Mouse (Mus musculus) ES-Bruce4 (cell line): Measurements from ENCODE around the gene Pet100. TPM values are rescaled to one million over a fixed set of nuclear protein-coding genes. Genes with fewer than 3 reads are reported as not detected.

Source experiments
- H3K27ac ChIP-seq: 2 replicates; pipeline ENCODE4 v1.5.1; 2012; ENCODE audit warnings: low read length, inconsistent platforms; ENCODE audit not compliant: insufficient read depth
- H3K27me3 ChIP-seq: 2 replicates; pipeline ENCODE4 v1.6.1; 2012; ENCODE audit warnings: mild to moderate bottlenecking, low read length, inconsistent platforms; ENCODE audit not compliant: control insufficient read depth, poor library complexity, insufficient read depth, severe bottlenecking
- H3K36me3 ChIP-seq: 2 replicates; pipeline ENCODE4 v1.6.1; 2012; ENCODE audit warnings: inconsistent platforms, mild to moderate bottlenecking, low read length, moderate library complexity; ENCODE audit not compliant: control insufficient read depth, poor library complexity, insufficient read depth, severe bottlenecking
- H3K4me1 ChIP-seq: one replicate; pipeline ENCODE4 v1.8.1; 2011; ENCODE audit warnings: low read length; ENCODE audit not compliant: control insufficient read depth, insufficient read depth
- H3K4me3 ChIP-seq: 2 replicates; pipeline ENCODE4 v1.5.1; 2011; ENCODE audit warnings: low read depth, mild to moderate bottlenecking, low read length
- H3K9ac ChIP-seq: 2 replicates; pipeline ENCODE4 v1.6.1; 2012; ENCODE audit warnings: low read depth, mild to moderate bottlenecking, inconsistent platforms; ENCODE audit not compliant: poor library complexity, severe bottlenecking
- H3K9me3 ChIP-seq: replicated peaks from 2 replicates; pipeline ENCODE4 v1.6.1; 2012; ENCODE audit warnings: mild to moderate bottlenecking, low read length, inconsistent platforms; ENCODE audit not compliant: control insufficient read depth, poor library complexity, insufficient read depth, severe bottlenecking
- CTCF ChIP-seq: IDR thresholded peaks from one replicate; pipeline ENCODE4 v1.8.1; 2011; ENCODE audit warnings: low read depth, low read length
- EP300 ChIP-seq: IDR thresholded peaks from 2 replicates; pipeline ENCODE4 v1.6.1; 2011; ENCODE audit warnings: low read depth, low read length; ENCODE audit not compliant: insufficient read depth
- POLR2A ChIP-seq: IDR thresholded peaks from one replicate; pipeline ENCODE4 v1.8.1; 2011; ENCODE audit warnings: low read length; ENCODE audit not compliant: insufficient read depth
- polyA plus RNA-seq: library from polyadenylated mRNA; stranded (reverse); fragments of >200 nt; gene quantifications from 2 replicates; pipeline ENCODE4 v1.2.4, GENCODE M21; 2011; ENCODE audit warnings: low read depth; ENCODE audit not compliant: missing spikeins, insufficient read depth, insufficient read length

Gene Pet100
- polyA plus RNA-seq, 1 experiment: 93.4 TPM

DNA sequence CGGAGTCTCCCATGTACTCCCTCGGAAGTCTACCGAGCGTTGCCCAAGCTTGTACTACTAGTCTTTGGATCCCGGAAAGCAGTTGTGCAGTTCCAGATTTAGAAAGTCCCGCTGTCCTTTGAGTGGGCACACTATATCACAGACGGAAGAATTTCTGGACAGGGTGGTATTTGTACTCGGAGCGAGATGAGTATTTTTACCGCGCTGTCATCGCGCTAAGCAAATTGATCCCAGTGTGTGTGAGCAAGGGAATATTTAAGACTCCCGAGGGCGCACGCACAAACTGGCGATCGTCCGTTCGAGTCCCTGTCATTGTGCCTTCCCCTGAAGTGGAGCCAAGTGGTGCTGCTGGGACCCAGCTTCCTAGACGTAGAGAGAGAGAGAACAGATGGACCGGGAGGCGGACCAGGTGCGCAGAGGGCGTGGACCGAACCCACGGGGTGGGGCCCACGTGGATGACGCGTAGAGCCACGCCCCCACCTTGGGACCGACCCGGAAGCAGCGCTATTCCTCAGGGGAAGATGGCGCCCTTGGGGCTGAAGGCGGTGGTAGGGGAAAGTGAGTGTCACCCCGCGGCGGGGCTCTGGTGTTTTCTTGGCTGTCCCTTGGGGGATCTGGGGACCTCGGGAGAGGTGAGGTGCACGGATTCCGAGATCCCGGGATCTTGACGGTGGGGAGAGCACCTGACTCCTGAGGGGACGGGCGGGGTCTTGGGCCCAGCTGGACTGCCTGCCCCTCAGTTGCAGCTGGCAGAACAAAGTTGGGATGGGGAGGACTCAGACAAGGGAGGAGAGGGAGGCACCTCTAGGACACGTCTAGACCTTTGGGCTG lies 9.5 kb downstream of the Pet100 start, which contains the start of gene Stxbp2:
Gene Stxbp2, plus strand, starts transcription at position 309 of the 831 bp plus-strand sequence.
- Histone ChIP-seq H3K9me3 (no peaks in the 10 kb centered on the region), H3K4me3 (peak within 1 kb of the TSS; percentile 82), H3K27me3 (no peaks in the 10 kb centered on the region), H3K4me1 (no peaks in the 10 kb centered on the region), H3K36me3 (peaks cover 7% of the 10 kb centered on the region), H3K9ac (peak within 1 kb of the TSS; percentile 57), H3K27ac (no peak within 1 kb of the TSS)
- peak; percentile 61 for TF ChIP-seq POLR2A
- TF ChIP-seq CTCF: no peak

DNA sequence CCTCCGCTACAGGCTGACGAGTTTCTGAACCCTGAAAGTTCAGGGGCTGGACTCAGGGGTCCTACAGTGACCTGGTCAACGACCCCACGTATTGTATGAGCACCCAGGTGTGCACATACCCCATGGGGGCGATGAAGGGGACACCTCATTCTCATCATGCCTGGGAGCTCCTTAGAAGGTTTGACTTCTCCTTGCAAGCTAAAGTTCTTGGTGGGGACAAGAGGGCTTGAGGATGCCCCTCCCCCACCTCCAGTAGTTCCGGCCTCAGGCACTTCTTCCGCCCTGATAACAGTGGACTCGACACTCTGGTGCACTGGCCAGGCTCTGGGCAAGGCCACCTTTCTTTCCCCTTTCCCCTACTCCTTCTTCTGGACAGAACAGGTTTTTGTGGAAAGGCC lies 10.1 kb downstream of the Pet100 start:
- Histone ChIP-seq H3K27me3 (no peaks in the 10 kb centered on the region), H3K4me1 (no peaks in the 10 kb centered on the region), H3K9me3 (no peaks in the 10 kb centered on the region), H3K27ac (no peak overlapping the region), H3K9ac (peak overlapping the region; percentile 57), H3K36me3 (peaks cover 13% of the 10 kb centered on the region), H3K4me3 (peak overlapping the region; percentile 82)
- TF ChIP-seq POLR2A (no peak), CTCF (no peak), EP300 (no peak)

DNA sequence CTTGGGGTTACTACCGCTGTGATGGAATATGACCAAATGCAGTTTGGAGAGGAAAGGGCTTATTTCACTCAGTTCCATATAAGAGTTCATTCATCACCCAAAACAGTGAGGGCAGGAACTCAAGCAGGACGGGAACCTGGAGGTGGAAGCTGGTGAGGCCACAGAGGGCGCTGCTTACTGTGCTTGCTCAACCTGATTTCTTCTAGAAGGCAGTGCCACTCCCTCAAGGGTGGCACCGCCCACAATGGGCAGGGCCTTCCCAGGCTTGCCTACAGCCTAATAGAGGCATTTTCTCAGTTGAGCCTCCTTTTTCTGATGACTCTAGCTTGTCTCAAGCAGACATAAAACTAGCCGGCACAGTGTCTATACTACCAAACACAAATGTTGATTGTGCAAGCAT lies 24.5 kb downstream of the Pet100 start:
- no peak overlapping the region for H3K9ac ChIP-seq
- no peak overlapping the region for H3K4me3 ChIP-seq
- TF ChIP-seq POLR2A (no peak), CTCF (peak; percentile 66), EP300 (no peak)

DNA sequence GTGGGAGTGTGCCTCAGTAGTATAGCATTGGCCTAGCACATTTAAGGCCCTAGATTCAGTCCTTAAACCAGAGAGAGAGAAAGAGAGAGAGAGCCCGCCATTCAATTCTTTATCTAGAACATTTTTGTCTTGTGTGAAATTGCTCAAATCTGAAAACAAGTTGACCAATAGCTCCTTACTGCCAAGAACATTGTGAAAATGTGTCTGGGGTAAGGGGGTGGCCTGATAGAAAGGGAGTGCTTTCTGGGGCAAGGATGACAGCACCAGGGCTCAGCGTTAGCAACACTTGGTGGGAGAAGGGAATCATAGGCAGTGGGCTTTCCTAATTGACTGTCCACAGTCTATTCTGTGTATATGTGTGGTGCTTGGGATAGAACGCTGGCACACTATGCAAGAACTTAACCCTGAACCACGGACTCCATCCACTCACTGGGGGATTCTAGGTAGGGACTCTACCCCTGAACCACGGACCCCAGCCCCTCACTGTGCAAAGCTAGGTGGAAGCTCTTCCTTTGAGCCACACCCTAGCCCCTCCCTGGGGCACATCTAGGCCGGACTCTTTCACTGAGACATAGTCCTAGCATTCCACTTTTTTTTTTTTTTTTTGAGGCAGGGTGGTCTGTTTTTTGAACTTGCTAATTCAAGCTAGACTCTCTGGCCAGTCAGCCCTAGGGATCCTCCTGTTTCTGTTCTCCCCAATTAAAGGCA lies 25.6 kb downstream of the Pet100 start:
- no peaks in the 10 kb centered on the region for H3K36me3 ChIP-seq
- no peaks in the 10 kb centered on the region for H3K27me3 ChIP-seq
- no peaks in the 10 kb centered on the region for H3K9me3 ChIP-seq
- H3K4me3 ChIP-seq: no peak overlapping the region
- H3K27ac ChIP-seq: no peak overlapping the region; the same call in 1 of the 2 replicates
- no peaks in the 10 kb centered on the region for H3K4me1 ChIP-seq
- no peak for TF ChIP-seq EP300
- no peak for TF ChIP-seq CTCF
- no peak for TF ChIP-seq POLR2A
- no peak overlapping the region for H3K9ac ChIP-seq

More for the DNA sequence above, 24.5 kb downstream of the Pet100 start:
- H3K27me3 ChIP-seq: no peaks in the 10 kb centered on the region
- H3K27ac ChIP-seq: no peak overlapping the region
- H3K9me3 ChIP-seq: no peaks in the 10 kb centered on the region
- 0 out of 2 replicates have a peak, but pooled peaks cover 4% of the 10 kb centered on the region for H3K36me3 ChIP-seq
- no peaks in the 10 kb centered on the region for H3K4me1 ChIP-seq

DNA sequence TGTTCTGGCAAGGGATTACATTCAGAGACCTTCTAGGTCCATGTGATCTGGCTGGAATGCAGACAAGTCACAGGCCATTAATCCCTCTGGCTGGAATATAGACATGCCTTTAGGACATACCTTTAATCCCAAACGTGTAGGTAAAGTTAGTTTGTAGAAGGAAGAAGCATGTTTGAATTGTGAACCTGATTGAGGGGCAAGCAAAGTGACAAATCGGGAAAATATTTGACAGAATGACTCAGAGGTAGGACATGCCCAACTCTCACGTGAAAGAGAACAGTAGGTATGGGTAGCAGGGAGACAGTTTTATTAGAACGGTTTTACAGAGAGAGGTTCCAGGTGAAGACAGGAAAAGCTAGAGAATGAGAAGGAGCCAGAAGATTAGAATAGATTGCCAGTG lies 26.2 kb downstream of the Pet100 start:
- Histone ChIP-seq H3K9me3 (no peaks in the 10 kb centered on the region), H3K27me3 (no peaks in the 10 kb centered on the region), H3K4me1 (no peaks in the 10 kb centered on the region), H3K36me3 (no peaks in the 10 kb centered on the region), H3K27ac (no peak overlapping the region; the same call in 1 of the 2 replicates), H3K4me3 (no peak overlapping the region), H3K9ac (no peak overlapping the region)
- TF ChIP-seq POLR2A (no peak), CTCF (no peak), EP300 (no peak)

DNA sequence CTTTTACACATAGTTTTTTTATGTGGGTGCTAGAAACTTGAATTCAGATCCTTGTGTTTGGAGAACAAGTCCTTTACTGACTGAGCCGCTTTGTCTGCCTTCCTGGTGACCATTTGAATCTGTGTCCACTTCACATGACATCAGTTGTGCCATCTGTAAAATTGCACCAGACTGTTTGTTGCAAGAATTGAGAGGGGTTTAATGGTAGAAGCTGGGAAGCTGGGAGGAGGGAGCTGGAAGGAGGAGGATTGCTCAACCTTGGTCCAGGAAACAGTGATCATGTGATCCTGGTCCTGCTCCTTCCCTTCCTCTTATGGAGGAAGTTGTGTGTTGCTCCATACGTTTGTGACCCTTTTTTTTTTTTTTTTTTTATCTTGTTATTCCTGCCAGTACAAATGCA lies 26.9 kb downstream of the Pet100 start:
- TF ChIP-seq EP300: no peak
- TF ChIP-seq POLR2A: no peak
- TF ChIP-seq CTCF: no peak
- H3K4me1 ChIP-seq: no peaks in the 10 kb centered on the region
- no peak overlapping the region for H3K27ac ChIP-seq
- H3K4me3 ChIP-seq: no peak overlapping the region
- no peaks in the 10 kb centered on the region for H3K36me3 ChIP-seq
- H3K9me3 ChIP-seq: no peaks in the 10 kb centered on the region
- H3K9ac ChIP-seq: no peak overlapping the region
- no peaks in the 10 kb centered on the region for H3K27me3 ChIP-seq
